Mouse (Mus musculus) T-helper 17 cell (primary cell): Measurements from ENCODE around the gene Guca2b.
"Not testable (repeated sequence)": the region's sequence is repeated elsewhere in the genome, so short reads cannot be mapped to it uniquely, and the experiment has no call there.

Experiments used
- in situ Hi-C, 2 experiments: fragments of 300-600 bp; cut with MboI, MseI; formaldehyde crosslinking; loops; 1 replicate in 1 of 2; 2 replicates in 1 of 2; pipeline ENCODE4 v1.15.1; 2025; ENCODE audit warnings: high pct_unique_total_duplicates in 2 of 2

Guca2b gene

DNA sequence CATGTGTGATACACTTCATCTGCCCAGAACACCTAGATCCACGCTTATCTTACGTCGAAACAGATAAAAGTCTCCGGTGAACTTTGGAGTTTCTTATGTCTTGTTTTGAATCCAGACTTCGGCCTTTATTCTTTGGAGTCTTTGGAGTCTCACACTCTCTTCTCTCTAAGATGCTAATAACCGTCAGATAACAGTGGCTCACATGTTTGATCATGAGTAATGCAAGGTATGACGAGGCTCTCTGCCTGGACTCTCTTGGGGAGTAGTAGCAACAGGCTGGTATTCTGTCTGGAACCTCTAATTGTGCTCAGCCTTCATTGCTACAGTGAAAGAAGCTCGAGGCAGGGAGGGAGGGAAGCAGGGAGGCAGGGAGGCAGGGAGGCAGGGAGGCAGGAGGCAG, 1.3 kb upstream of the Guca2b start:
- in situ Hi-C loops: loop anchor here (5.0 to 10.0 kb wide), 3 partner anchors 415 to 462 kb away; no protein-coding TSS in a partner anchor

DNA sequence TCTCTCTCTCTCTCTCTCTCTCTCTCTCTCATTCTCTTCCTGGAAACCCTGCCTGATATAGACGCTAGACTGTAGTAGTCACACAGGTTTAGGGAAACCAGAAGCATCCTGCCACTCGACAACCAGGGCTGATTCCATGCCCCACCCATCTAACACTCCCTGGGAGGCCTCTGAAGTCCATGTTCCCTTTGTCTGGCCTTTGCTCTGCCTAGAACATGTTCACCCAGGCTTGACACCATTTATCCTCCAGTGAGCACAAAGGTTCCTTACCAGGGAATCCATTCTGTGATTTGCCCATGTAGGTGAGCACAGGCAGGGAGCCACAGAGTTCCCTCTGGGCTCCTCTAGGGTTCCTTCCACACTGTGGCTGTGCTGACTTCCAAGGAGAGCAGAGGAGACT, 508 bp downstream of the Guca2b start:
- in situ Hi-C loops: loop anchor here in 1 of 2 experiments (5.0 kb wide), 1 partner anchor 151 kb away; no protein-coding TSS in a partner anchor

DNA sequence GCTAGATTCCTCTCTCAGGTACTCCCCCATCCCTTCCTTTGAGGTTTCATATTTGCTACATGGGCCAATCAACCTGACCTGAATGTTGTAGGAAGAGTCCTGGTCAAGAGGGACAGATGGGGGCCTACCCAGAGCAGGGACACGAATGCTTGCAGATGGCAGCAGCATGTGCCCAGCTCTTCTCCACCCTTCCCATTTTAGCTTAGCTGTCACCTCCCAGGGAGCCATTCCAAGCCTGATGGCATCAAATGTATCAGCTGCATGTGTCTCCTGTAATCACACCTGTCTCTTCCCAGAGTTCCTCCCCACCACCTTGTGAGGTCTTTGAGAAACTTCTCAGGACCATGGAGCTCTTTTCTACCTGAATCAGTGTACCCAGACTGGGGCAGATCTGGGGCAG, 1.7 kb downstream of the Guca2b start:
- in situ Hi-C loops: loop anchor here in 1 of 2 experiments (5.0 kb wide), 1 partner anchor 150 kb away; no protein-coding TSS in a partner anchor

DNA sequence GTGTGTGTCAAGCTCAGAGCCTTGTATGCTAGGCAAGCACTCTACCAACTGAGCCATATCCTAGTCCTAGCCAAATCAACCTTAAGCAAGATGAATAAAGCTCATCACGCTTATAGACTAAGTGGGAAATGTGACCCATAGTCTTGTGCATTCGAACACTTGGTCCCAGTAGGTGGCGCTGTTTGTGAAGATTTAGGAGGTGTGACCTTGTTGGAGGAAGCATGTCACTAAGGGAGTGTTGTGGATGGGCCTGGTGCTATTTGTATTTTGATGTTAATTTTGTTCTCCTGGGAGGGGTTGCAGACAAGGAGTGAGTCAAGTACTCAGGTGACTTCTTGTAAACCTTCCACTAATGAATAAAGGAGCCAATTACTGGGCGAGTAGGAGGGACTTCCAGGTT, 16.1 kb downstream of the Guca2b start:
- in situ Hi-C loops: no loop called here

DNA sequence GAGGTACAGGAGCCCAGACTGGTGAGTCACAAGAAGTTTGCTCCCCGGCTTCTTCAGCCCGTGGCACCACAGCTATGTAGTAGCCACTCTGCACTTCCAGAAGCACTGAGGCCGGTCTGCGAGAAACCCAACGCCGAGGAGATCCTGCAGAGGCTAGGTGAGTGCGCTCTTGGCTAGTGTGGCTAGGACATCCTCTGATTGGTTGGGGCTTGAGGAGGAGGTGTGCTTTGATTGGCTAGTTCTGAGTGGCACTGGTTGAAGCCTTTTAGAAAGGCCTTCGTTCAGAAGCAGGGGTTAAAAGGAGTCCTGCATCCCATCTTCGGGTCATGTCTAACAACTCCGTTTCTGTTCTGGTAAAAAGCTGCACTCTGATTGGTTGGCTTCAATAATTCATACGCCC, 20.1 kb downstream of the Guca2b start:
- in situ Hi-C loops: no loop called here

DNA sequence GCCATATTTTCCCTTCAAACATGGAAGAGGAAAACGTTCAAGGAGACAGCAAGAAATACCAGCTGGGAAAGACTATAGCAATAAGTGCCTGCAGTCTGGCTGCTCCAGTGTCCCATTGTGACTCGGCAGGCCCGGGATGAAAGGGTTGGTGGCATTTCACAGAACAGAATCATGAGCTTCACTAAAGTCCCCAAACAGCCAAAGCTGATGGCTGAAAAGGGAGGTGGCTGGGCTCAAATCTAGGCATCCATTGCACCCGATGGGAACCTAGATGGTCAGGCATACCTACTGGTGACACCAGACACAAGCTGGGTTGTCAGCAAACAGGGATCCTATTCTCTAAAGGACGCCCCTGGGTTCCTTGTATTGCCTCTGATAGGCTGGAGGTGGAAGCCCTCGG, 20.8 kb downstream of the Guca2b start:
- in situ Hi-C loops: no loop called here

DNA sequence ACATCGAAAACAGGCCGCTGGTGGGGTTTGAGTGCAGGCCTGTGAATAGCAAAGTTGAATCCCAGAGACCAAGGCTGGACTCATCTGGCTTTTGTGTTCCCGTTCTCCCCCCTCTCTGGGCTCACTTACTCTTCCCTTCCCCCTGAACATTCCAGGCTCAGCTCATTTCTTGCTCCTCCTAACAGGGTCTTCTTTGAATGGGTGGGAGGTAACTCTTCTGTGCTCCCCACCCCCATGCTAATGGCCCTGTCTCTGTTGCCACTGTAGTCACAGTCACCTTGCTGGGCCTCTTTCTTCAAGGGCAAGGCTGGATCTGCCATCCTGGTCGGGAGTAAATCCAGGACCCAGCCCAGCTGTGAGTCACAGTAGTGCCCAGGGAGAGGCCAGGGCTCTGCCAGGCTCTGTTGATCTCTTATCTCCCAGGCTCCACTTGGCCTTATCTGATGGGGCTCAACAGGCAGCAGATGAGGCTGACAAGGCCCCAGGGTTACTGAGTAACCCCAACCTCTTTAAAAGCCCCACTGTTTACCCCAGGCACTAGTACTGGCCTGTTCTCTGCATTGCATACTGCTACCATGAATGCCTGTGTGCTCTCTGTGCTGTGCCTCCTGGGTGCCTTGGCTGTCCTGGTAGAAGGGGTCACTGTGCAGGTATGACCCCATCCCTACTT, 21.4 kb downstream of the Guca2b start, which contains the start of gene Guca2a:
Guca2a (plus strand) TSS at position 529 of the 670 bp plus-strand sequence.
- in situ Hi-C loops: no loop called here

DNA sequence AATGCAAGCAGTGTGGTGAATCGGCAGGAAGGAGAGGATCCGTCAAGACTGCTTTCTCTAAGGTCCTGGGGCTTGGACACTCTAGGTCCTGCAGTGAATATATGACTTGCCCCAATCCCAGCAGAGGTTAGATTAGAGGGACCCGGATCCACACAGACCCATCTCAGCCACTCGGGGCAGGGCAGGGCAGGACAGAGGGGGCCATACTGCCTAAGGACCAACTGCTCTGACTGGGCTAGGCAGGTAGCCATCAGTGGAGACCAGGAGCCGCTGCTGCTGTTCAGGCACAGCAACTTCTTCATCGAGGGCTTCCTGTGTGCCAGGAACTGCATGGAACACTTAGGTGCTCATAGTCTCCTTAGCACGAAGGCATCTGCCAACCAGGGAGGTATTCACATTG, 22.0 kb downstream of the Guca2b start:
- in situ Hi-C loops: no loop called here

DNA sequence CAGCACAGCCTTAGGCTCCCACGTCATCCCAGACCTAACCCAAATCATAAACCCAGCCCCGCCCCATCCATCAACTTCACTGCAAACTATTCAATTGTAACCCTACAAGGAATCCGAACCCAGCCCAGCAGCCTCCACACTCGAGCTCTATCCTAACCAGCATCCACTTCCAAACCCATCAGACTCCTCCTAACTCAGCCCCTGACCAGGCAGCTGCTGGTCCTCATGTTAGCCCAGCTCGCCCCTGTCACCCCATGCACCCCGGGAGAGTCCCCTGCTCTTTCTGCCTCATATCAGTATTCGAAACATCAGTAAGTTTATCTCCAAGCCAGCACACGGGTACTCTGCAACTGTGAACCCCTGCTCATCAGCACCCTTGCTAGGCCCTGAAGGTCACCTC, 23.1 kb downstream of the Guca2b start:
- in situ Hi-C loops: no loop called here

DNA sequence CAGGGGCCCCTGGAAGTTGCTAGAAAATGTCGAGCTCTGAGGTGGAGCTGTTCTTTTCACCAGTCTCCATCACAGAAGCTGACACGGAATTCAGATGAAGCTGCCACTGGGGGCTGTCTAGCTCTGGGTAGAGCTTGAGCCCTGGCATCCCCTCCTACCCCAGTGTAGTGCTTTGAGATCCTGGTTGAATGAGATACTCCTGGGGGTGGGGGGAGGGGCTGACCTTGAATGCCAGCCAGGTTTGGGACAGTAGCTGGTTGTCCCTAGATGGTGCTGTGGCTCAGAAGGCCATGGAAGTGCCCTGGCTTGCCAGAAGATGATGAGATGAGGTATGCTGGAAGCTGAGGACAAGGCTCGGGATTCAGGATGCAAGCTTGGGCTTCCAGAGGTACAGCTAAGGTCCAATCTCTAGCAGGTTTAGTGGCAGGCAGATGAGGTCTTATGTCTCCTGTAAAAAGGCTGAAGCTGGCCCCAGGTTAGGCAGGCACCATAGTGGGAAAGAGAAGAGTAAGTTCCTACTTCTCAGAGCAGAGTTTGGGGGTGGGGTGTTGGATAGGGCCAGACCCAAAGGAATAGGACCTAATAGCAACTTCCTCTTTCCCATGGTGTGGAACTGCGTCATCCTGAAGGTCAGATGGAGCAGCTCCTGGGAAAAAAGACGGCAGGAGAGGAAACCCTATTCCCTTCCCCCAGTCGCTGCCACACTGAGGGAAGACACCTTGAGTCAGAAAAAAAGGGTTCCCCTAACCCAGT, 23.7 kb downstream of the Guca2b start:
- in situ Hi-C loops: loop anchor here in 1 of 2 experiments (5.0 kb wide), 3 partner anchors 32 to 92 kb away; no protein-coding TSS in a partner anchor

DNA sequence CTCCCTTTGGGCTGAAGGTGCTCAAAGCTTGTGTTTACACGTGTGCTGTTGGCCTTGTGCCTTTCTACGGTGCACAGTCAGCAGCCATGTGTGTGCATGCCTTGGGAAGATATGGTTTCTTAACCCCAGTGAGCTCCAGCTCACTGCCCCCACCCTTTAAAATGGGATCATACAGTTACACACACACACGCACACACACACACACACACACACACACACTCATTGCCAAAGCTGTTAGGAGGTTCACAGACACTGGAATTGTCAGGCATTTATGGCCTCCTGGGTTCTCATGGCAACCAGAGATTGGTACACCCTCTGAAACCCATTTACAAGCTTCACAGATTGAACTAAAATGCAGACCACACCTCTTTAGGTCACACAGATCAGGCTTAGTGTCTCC, 24.8 kb downstream of the Guca2b start:
- in situ Hi-C loops: loop anchor here in 1 of 2 experiments (5.0 kb wide), 3 partner anchors 33 to 93 kb away; no protein-coding TSS in a partner anchor

DNA sequence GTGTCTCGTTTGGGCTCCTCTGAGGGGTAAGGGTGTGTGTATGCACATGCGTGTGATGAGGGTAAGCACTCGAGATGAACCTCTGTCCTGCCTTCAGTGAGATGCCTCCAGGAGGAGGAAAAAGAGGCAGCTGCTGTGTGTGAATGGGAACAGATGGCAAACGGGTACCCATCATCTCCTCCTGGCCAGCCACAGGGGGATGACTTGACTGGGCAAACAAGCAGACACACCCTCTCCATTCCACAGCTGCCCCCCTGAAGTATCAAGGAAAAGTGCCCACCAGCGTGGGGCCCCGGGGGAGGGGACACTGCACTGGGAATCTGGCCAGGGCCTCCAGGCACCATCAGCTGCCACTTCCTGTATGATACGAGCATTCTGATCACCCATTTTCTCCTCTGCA, 25.4 kb downstream of the Guca2b start:
- in situ Hi-C loops: loop anchor here in 1 of 2 experiments (5.0 kb wide), 3 partner anchors 34 to 94 kb away; no protein-coding TSS in a partner anchor

DNA sequence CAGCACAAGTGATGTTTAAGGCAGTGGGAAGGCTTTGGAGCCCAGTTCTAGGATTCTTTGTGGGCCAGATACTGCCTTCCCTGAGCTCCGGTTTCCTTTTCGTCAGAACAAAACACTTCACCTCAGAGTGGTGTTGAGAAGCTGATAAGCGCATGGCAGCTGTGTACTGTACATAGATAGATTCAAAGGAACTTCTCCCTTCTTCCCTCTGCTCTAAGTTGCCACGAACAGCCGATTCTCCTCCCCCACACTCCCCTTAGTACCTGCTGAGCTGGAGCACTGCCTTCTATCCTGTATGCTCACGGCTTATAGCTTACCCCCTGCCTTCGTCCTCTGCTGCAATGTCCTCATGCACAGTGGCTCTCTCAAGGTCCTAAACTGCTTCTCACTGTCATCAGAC, 26.0 kb downstream of the Guca2b start:
- in situ Hi-C loops: loop anchor here in 1 of 2 experiments (5.0 kb wide), 3 partner anchors 35 to 95 kb away; no protein-coding TSS in a partner anchor

DNA sequence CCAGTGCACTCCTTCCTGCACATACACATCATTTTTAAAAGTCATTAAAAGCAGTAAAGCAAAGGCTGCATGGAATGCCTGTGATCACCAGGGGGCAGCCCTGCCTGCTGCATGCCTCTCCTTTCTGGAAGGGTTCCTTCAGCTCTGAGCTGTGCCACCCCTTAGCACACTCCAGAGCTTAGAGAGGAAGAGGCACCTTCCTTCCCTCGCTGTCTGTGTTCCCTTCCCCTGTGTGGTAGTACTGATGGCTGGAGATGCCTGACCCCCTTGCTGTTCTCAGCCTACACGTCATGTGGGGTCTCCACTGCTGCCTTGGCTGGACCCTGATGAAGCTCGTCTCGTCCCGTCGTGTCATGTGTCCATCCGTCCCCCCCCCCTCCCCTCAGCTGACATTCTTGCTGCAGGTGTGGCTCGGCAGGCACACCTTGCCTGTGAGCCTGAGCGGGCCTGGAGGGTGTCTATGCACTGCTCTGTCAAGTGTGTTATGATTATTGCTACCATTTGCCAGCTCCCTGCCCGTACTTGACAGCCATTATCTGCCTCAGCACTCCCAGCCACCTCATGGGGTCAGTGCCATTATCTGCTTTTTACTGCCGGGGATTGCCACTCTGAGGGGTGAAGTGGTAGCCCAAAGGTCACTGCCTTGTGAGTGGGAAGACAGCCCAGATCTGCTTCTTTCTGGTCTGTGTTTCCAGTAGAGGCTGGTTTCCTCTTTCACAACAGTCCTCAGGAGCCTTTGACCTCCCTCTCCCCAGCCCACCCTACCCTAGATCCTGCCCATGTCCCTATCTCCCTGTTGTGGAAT, 27.4 kb downstream of the Guca2b start:
- in situ Hi-C loops: loop anchor here in 1 of 2 experiments (5.0 kb wide), 3 partner anchors 36 to 96 kb away; no protein-coding TSS in a partner anchor

DNA sequence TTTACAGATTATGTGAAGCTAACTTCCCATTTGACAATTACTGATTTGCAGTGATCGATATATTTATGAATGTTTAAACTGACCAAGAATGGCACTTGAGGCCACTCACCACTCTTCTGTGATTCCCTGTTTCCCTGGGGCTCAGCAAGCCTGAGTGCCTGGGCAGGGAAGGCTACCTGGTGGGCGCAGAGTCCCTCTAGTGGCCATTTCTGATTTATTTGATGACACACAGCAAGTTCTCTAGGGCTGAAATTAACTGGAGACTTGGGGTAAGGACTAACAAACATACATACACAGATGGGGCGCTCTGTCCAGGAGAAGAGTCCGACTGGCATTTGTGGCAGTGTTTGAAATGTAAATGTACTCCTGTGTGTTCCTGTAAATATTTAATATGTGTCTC, 30.4 kb downstream of the Guca2b start:
- in situ Hi-C loops: not testable (repeated sequence)

DNA sequence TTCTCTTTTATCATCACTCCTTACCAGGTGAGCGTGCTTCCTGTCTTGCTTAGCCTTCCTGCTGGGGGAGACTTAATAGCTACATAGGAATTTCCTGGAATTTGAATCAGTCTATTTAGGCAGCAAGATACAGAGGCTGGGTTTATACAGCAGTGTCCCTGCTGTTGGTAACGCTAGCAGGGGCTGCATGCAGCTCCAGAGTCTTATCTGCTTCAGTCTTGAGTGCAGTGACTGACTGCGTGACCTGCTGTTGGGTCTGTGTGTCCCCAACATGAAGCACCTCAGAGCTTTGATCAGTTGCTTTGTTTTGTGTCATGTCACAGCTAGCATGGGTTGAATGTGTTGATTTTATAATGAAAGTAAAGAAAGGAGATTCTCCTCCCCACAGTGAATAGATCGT, 31.4 kb downstream of the Guca2b start:
- in situ Hi-C loops: no loop called here

DNA sequence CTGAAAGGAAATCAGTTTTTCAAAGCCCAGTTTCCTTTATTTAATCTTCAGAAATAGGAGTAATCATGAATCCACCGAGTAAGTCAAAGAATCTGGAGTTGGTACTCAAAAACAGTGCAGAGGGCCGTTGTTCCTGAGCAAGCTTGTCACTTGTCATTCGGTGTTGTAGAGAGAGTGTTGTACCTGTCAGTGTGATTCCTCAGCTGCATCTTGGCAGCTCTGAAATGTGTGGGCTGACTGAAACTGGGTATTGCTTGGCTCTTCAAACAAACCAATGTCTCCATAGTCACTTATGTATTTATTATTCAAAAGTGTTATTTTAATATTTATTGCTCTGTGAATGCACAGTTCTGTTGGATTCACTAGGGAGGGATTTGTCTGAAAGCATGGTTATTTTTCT, 31.9 kb downstream of the Guca2b start:
- in situ Hi-C loops: no loop called here

DNA sequence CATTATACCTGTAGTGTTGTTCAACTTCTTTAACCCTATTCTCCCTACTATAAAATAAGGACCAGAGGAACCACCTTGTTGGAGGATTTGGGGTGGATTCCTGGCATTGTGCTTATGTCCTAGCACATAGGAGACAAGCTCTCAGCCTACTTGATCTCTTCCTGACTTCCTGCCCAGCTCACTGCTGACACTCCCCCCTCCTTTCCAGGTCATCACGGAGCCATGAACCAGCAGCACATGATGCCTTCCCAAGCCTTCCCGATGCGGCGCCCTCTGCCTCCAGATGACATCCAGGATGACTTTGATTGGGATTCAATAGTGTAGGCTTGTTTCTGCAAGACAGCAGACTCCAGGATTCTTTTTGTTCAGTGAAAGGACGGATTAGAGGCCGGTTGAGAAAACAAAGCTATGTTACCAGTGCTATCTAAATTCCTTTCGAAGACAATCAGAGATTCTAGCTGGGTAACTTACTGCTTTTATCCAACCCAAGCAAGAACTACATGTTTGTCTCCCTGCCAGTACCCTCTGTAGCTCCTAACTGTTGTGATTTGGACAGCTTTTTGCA, 32.6 kb downstream of the Guca2b start:
- in situ Hi-C loops: no loop called here

DNA sequence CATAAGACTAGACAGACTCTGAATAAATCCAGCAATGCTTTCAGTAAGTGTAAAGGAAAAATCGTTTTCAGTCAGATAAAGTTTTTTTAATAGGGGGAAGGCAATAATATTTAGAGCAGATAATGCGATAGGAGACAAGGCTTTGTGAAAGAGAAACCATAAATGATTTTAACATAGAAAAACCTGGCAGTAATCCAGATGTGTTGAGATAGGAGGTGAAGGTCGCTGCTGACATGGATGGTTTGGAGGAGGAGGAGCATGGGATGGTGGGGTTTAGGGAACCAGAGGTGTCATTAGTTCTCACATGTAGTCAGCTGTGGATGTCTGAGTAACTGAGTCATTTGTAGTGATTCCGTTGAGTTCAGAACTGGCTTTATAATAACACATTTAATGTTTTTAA, 44.0 kb downstream of the Guca2b start:
- in situ Hi-C loops: loop anchor here in 1 of 2 experiments (10.0 kb wide), 1 partner anchor 490 kb away; no protein-coding TSS in a partner anchor

DNA sequence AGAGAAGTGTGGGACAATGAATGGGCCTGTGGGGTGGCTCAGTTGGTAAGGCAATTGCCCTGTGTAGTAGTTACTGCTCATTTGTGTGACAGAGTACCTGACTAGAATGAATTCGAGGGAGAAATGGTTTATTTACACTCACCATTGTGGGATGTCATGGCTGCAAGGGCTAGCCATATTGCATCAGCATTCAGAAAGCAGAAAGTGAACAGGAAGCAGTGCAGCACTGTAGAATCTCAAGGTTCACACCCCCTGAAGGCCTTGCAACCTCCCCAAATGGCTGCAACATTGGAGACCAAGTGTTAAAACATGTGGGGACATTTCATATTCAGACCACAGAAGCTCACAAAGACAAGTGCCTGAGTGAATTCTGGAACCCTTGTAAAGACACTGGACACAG, 44.7 kb downstream of the Guca2b start:
- in situ Hi-C loops: loop anchor here in 1 of 2 experiments (10.0 kb wide), 1 partner anchor 489 kb away; no protein-coding TSS in a partner anchor

DNA sequence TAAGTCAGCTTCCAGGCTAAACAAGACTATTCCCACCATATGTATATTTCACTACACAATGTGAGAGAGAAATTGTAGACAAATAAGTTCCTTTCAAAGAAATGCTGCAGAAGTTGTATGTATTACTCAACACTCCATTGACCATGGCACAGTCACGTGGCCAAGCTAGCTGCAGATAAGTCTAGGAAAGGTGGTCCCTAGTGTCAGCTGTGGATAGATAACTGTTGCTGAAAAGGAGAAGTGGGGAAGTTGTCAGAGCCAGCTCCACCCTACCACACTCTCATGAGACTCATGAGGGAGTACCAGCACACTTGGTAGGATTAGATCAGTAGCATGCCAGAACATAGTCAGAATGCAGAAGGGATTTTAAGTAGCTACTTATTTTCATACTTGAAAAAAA, 49.3 kb downstream of the Guca2b start:
- in situ Hi-C loops: no loop called here
